Mouse (Mus musculus) adipocyte (in vitro differentiated cells): Measurements from ENCODE around the gene Pard3.

Source experiments
- DNase-seq: peaks from one replicate; pipeline ENCODE4 v3.0.0-alpha.2; 2016; ENCODE audit warnings: low spot score

Pard3 gene

GRCm38 (mm10) chr8:127084565-127084964, 20.9 kb downstream of the Pard3 start:
- DNase-seq: no peak

- DNase-seq: no peak
Measured at GRCm38 (mm10) chr8:127087434-127087833, 23.7 kb downstream of the Pard3 start.

GRCm38 (mm10) chr8:127088372-127088771, 24.7 kb downstream of the Pard3 start:
- no peak for DNase-seq

GRCm38 (mm10) chr8:127089021-127089420, 25.3 kb downstream of the Pard3 start:
- no peak for DNase-seq

- peak; percentile 19 for DNase-seq
Measured at GRCm38 (mm10) chr8:127090435-127090834, 26.7 kb downstream of the Pard3 start.

- no peak for DNase-seq
Measured at GRCm38 (mm10) chr8:127091936-127092335, 28.2 kb downstream of the Pard3 start.

GRCm38 (mm10) chr8:127092383-127093112, 28.9 kb downstream of the Pard3 start:
- DNase-seq: no peak

GRCm38 (mm10) chr8:127093113-127093426, 29.4 kb downstream of the Pard3 start:
- no peak for DNase-seq

- no peak for DNase-seq
Measured at GRCm38 (mm10) chr8:127095763-127096162, 32.1 kb downstream of the Pard3 start.

- no peak for DNase-seq
Measured at GRCm38 (mm10) chr8:127099439-127100090, 35.9 kb downstream of the Pard3 start.

- no peak for DNase-seq
Measured at GRCm38 (mm10) chr8:127103256-127103655, 39.6 kb downstream of the Pard3 start.

- DNase-seq: no peak
Measured at GRCm38 (mm10) chr8:127104616-127105015, 40.9 kb downstream of the Pard3 start.

- DNase-seq: no peak
Measured at GRCm38 (mm10) chr8:127107928-127108327, 44.2 kb downstream of the Pard3 start.

- DNase-seq: no peak
Measured at GRCm38 (mm10) chr8:127113209-127113608, 49.5 kb downstream of the Pard3 start.

- DNase-seq: no peak
Measured at GRCm38 (mm10) chr8:127115837-127116236, 52.1 kb downstream of the Pard3 start.

- no peak for DNase-seq
Measured at GRCm38 (mm10) chr8:127118373-127118861, 54.7 kb downstream of the Pard3 start.

GRCm38 (mm10) chr8:127123391-127123790, 59.7 kb downstream of the Pard3 start:
- DNase-seq: no peak

- DNase-seq: no peak
Measured at GRCm38 (mm10) chr8:127124795-127125194, 61.1 kb downstream of the Pard3 start.

- DNase-seq: no peak
Measured at GRCm38 (mm10) chr8:127125686-127126683, 62.3 kb downstream of the Pard3 start.

GRCm38 (mm10) chr8:127128781-127129396, 65.2 kb downstream of the Pard3 start:
- peak; percentile 18 for DNase-seq

- DNase-seq: no peak
Measured at GRCm38 (mm10) chr8:127134327-127134726, 70.6 kb downstream of the Pard3 start.

GRCm38 (mm10) chr8:127136201-127136600, 72.5 kb downstream of the Pard3 start:
- DNase-seq: no peak
